Mouse (Mus musculus): ENCODE results near the gene Hist2h2be. TPM values are rescaled to one million over a fixed set of nuclear protein-coding genes. Genes with fewer than 3 reads are reported as not detected.
"Not testable (repeated sequence)": the region's sequence is repeated elsewhere in the genome, so short reads cannot be mapped to it uniquely, and the experiment has no call there.

Hist2h2be gene
- 11.9 and 14.6 TPM in 2 replicates for total RNA-seq (2017)

DNA sequence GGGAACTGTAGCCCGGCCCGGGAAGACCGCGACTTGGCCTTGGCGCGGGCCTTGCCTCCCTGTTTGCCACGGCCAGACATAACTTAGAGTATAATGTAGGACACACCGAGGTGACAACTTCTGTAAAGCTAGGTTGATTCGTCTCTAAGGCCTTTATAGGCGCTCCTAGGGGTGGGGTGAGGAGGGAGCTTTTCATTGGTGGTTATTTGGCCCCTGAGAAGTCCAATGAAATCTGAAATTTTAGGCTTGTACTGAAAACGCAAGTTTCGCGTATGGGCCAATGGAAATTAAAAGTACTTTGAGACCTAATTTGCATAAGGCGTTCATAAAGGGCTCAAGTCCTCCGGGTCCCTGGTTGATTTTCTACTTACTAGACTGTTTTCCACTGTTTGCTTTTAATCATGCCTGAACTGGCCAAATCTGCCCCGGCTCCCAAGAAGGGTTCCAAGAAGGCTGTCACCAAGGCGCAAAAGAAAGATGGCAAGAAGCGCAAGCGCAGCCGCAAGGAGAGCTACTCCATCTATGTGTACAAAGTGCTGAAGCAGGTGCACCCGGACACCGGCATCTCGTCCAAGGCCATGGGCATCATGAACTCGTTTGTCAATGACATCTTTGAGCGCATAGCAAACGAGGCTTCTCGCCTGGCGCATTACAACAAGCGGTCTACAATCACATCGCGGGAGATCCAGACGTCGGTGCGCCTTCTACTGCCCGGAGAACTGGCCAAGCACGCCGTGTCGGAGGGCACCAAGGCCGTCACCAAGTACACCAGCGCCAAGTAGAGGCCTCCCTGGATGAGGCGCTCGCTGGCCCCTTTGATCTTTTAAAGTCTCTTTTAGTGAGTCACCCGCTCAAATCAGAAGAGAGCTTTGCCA lies at the start of gene Hist2h2be, which contains the start of gene Hist2h2ac:
TSS of gene Hist2h2be (plus strand) at position 355 of the 875 bp plus-strand sequence.
TSS of gene Hist2h2ac (minus strand) at position 116 of the 875 bp plus-strand sequence.
- ATAC-seq (replicated peaks in 1 of 2; ENCODE audit: insufficient read depth in 1 of 2, low FRiP score in 2 of 2, low TSS enrichment in 1 of 2, low read depth in 1 of 2, poor library complexity in 2 of 2, severe bottlenecking in 2 of 2): peak; percentile 78 to 88

DNA sequence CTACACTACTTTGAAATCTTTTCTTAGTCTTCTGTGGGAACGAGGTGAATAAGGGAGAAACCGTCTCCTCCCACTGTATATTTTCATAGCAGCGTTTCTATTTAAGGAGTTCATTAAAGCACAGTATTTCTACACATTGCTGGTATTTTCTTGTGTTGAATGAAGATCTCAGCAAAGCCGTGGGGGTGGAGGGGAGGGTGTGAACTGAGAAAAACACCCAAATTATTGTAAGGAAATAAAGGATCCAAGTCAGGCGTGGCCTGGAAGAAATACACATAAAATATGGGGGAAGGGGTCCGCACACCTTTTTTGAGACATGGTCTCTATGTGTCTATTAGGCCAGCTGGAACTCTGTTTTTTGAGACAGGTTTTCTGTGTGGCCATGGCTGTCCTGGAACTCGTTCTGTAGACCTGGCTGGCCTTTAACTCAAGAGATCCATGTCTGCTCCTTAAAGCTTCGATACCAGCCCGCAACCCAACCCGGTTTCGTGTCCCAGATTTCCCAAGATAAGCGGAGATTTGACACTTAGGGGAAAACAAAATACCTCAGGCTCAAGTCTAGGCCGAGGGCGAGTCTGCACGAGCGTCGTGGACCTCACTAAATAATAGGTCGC lies 49.2 kb upstream of the Hist2h2be start:
- ATAC-seq (replicated peaks in 1 of 2; ENCODE audit: insufficient read depth in 1 of 2, low FRiP score in 2 of 2, low TSS enrichment in 1 of 2, low read depth in 1 of 2, poor library complexity in 2 of 2, severe bottlenecking in 2 of 2): no peak

DNA sequence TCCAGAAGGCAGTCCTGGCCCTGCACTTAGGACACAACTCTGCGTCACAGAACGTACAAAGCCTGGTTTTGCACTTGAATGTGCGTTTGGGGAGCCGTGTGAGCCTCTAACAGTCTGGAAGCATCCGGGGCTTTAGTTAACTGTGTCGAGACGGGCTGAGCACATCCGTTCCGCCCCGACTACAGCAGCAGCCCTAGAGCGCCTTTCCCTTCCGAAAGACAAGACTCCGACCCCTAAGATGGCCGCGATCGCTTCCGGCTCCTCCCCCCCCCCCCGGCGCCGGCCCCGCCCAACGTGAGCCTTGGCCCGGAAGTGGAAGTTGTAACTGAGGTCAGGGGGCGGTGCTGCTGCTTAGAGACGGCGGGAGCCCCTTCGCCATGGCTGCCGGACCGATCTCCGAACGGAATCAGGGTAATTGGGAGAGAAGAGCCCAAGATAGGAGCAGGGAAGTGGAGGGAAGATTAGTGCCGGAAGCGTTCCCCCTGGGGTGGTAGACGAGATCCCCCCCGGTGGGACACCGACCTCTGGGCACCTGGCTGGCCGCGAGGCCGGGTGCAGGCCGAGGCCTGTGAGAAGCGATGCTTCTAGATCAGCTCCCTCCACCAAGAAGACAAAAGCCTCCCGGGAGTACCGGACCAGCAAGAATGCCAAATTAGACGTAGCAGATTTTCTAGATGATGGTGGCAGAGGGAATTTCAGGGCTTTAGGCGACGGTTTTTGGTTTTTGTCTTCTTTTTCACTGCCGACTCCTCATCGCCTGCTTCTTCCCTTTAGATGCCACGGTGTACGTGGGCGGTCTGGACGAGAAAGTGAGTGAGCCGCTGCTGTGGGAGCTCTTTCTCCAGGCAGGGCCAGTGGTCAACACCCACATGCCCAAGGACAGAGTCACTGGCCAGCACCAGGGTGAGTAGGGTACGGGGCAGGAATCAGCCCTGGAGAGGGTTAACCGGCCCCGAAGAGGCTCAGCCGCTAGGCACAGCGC lies 48.4 kb upstream of the Hist2h2be start, which contains the start of gene Sf3b4:
TSS of gene Sf3b4 (plus strand) at position 136 of the 982 bp plus-strand sequence.
- ATAC-seq (replicated peaks in 1 of 2; ENCODE audit: insufficient read depth in 1 of 2, low FRiP score in 2 of 2, low TSS enrichment in 1 of 2, low read depth in 1 of 2, poor library complexity in 2 of 2, severe bottlenecking in 2 of 2): peak; percentile 81 to 95

DNA sequence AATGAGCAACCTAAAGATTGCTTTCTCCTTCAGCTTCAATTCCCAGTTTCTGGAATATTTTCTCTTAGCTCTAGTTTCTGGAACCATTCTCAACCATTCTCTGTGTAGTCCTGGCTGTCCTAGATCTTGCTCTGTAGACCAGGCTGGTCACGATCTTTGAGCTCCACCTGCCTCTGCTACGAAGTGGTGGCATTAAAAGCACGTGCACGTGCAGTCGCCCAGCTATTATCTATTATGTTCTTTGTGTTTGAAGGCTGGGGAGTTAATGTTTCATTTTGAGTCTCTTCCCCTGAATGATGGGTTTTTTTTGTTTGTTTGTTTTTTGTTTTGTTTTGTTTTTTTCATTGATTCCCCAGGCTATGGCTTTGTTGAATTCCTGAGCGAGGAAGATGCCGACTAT lies 47.7 kb upstream of the Hist2h2be start:
- ATAC-seq (replicated peaks in 1 of 2; ENCODE audit: insufficient read depth in 1 of 2, low FRiP score in 2 of 2, low TSS enrichment in 1 of 2, low read depth in 1 of 2, poor library complexity in 2 of 2, severe bottlenecking in 2 of 2): no peak

DNA sequence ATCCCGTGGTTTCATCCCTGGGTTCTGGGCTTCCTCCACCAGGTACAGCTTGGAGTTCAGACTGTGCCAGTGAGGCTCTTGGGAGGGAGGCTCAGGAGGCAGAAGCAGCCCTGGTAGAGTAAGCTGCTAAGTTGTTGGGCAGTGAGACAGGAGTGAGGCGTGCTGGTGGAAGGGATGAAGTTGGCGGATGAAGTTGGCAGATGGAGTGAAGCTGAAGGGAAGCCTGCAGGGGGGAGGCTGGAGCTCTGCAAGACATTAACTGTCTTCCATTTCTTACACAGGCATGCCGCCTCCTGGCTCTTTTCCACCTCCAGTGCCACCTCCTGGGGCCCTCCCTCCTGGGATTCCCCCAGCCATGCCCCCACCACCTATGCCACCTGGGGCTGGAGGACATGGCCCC lies 46.9 kb upstream of the Hist2h2be start:
- ATAC-seq (replicated peaks in 1 of 2; ENCODE audit: insufficient read depth in 1 of 2, low FRiP score in 2 of 2, low TSS enrichment in 1 of 2, low read depth in 1 of 2, poor library complexity in 2 of 2, severe bottlenecking in 2 of 2): not testable (repeated sequence)

DNA sequence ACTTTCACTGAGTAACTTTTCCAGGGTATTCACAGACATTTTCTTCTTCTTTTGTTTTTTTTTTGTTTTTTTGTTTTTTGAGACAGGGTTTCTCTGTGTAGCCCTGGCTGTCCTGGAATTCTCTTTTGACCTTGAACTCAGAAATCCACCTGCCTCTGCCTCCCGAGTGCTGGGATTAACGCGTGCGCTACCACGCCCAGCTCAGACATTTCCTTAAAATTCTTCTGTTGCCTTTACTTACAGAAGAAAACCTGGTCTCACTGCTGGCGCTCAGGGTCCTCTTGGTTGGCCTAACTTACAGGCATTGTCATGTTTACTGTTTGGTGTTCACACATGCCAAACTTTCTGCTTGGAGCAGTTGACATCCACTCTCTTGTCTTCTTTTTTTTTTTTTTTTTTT lies 45.7 kb upstream of the Hist2h2be start:
- no peak for ATAC-seq (replicated peaks in 1 of 2; ENCODE audit: insufficient read depth in 1 of 2, low FRiP score in 2 of 2, low TSS enrichment in 1 of 2, low read depth in 1 of 2, poor library complexity in 2 of 2, severe bottlenecking in 2 of 2)

DNA sequence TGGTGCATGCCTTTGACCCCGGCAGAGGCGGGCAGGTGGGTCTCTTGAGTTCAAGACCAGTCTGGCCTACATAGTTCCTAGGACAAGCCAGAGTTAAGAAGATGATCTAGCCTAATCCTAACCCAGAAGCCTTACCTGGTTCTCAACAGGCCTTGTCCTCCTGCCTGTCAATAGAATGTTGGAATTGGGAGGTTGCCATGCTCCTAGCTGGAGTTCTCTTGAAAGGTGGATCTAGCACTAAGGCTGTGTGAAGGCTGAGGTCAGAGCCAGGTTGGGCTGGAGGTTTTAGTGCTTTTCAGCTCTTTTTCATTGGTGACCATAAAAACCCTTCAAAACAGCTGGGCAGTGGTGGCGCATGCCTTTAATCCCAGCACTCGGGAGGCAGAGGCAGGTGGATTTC lies 42.5 kb upstream of the Hist2h2be start:
- ATAC-seq (replicated peaks in 1 of 2; ENCODE audit: insufficient read depth in 1 of 2, low FRiP score in 2 of 2, low TSS enrichment in 1 of 2, low read depth in 1 of 2, poor library complexity in 2 of 2, severe bottlenecking in 2 of 2): no peak

DNA sequence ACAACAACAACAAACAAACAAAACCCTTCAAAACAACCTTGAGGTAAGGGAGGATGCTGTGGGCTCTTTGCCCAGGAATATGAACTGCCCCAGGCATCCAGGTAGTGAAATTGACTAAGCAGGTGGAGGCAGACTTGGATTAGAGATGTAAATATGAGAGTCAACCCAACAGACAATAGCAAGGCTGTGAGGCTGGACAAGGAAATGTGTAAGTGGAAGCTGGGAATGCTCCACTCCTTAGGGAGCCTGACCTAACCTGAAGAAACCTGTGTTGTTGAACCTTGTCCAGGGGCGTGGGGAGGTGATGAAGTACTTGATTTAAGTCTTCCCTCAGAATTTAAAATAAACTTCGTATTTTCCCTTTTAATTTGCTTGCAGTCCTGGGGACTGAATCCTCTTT lies 42.0 kb upstream of the Hist2h2be start:
- no peak for ATAC-seq (replicated peaks in 1 of 2; ENCODE audit: insufficient read depth in 1 of 2, low FRiP score in 2 of 2, low TSS enrichment in 1 of 2, low read depth in 1 of 2, poor library complexity in 2 of 2, severe bottlenecking in 2 of 2)

DNA sequence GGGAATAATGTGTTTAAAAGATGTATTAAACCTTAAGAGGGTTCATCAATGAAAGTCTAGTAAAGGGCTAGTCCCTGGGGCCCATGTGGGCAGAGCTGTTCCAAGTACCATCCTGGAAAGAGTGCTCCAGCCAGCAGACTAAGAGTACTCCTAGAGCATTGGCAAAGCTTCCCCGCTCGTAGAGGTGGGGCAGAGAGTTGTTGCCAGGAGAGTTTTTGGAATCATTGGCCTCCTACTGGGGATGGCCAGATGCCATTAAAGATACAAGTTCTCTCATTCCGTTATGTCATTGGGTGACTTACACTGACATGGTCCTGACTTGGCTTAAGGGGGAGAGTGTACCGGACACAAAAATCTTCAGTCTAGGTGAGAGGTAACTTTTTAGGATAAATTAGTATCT lies 41.4 kb upstream of the Hist2h2be start:
- no peak for ATAC-seq (replicated peaks in 1 of 2; ENCODE audit: insufficient read depth in 1 of 2, low FRiP score in 2 of 2, low TSS enrichment in 1 of 2, low read depth in 1 of 2, poor library complexity in 2 of 2, severe bottlenecking in 2 of 2)

DNA sequence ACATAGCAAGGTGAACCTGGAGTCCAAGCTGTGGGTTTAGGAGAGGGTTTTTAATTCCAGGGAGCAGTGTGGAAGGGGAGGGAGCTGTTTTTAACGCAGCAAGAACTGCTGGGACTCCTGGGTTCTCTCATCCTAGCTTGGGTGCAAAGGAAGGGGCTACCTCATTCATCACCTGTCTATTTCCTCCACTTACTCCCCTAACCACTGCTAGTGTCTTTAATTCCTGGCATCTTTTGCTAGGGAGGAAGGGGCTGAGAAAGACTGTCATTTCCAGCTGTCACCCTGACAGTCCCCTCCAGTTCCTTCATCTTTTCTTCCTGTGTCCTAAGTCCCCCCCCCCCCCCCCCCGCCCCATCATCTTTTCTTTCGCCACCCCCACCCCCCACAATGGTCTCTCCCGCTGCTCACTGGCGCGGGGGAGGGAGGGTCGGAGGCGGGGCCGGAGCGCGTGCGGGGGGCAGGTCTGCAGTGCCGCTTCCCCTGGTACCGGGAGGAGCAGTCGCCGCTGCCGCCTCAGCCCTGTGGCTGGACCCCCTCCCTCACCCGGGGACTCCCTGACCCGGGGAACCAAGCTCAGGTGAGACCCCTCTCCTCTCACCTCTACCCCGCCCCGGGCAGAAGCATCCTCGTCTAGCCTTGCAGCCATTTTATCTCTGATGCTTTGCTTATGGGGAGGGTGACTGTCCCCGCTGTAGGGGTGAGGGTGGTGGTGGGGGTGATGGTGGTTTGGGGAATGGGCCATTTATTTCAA lies 40.0 kb upstream of the Hist2h2be start, which contains the start of gene Sv2a:
TSS of gene Sv2a (plus strand) at position 425 of the 751 bp plus-strand sequence.
- ATAC-seq (replicated peaks in 1 of 2; ENCODE audit: insufficient read depth in 1 of 2, low FRiP score in 2 of 2, low TSS enrichment in 1 of 2, low read depth in 1 of 2, poor library complexity in 2 of 2, severe bottlenecking in 2 of 2): peak in 1 of 2 experiments; percentile 22; a peak in 1 of 4 replicates

DNA sequence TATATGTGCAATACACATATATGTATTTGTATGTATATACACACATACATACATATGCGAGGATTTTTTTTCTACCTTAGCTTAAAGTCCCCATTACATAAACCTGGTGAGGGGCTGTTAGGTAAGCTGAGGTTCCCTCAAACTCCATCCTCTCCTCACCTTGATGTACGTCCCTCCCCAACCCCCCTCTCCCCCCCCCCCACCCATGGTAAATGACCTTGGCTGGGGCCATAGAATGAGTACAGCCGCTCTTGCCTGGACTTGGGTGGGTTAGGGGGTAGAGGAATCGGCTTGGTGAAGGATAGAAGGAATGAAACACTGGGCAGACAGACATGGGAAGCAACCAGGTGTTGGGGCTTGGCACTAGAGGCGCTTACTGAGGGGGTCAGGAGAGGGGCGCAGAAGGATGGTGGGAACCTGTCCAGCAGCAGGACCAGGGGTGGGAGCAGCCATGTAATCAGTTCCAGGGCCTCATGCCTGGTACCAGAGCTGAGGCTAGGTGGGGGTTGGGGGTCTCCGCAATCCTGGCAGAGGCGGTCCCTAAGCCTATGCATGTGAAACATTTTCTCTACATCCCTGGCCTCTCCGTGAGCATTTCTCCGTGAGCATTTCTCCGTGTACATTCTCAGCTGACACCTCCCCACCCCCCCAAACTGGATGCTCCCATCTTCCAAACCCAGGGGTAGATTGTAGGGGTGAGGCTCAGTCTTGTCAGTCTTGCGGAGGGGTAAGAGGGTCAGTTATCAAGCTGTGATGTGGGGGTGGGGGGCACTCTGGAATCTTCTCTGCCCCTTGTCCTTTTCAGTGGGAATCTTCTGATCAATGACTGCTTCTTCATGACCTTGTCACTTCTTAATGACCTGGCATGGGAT lies 39.2 kb upstream of the Hist2h2be start:
- no peak for ATAC-seq (replicated peaks in 1 of 2; ENCODE audit: insufficient read depth in 1 of 2, low FRiP score in 2 of 2, low TSS enrichment in 1 of 2, low read depth in 1 of 2, poor library complexity in 2 of 2, severe bottlenecking in 2 of 2)

DNA sequence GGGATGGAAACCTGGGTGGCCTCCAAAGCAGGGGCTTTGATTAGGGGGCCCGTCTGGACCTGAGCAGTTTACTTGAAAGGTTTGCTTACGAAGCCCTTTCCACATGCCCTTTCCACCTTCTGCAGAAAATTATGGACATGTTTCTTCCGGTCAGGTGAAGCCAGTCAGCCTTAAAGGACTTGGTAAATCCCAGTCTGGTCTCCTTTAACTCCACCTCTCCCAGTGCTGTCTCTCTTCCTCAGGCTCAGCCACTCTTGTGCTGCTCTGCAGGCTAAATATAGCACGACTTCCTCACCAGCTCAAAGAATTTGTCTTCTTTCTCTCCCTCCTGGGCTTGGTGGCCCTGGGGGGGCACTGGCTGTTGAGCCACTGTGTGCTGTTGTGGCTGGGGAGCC lies 38.5 kb upstream of the Hist2h2be start:
- ATAC-seq (replicated peaks in 1 of 2; ENCODE audit: insufficient read depth in 1 of 2, low FRiP score in 2 of 2, low TSS enrichment in 1 of 2, low read depth in 1 of 2, poor library complexity in 2 of 2, severe bottlenecking in 2 of 2): no peak

DNA sequence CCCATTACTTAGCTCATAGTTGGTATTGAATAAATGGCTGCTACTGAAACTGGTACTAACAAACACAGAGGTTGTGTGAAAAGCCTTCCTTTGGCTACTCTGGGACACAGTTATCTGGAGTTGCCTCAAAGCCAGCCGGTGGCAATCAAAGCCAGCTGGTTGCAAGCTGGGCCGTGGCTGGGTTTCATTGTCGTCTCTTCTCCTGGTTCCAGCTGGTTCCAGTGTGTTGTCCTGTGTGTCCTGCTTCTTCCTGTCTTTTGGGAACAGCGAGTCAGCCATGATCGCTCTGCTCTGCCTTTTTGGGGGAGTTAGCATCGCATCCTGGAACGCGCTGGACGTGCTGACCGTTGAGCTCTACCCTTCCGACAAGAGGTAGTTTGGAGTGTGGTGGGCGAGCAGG lies 27.9 kb upstream of the Hist2h2be start:
- no peak for ATAC-seq (replicated peaks in 1 of 2; ENCODE audit: insufficient read depth in 1 of 2, low FRiP score in 2 of 2, low TSS enrichment in 1 of 2, low read depth in 1 of 2, poor library complexity in 2 of 2, severe bottlenecking in 2 of 2)

DNA sequence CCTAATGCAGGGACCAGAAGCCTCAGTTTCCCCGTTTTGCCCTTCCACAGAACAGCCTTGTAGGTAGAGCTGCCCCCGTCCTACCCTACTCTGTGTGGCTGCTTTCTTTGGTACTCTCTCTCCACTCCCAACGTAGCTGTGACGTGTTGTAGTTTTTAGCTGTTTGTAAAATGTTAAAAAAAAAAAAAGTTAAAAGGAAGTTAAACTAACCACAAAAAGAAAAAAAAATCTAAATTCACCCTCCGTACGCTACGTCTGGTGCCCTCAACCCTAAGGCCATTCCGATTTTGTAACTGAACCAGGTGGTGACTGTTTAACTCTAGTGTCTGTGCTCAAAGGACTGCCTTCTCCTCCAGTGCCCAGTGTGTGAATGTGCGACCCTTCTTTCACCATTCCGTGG lies 26.0 kb upstream of the Hist2h2be start:
- ATAC-seq (replicated peaks in 1 of 2; ENCODE audit: insufficient read depth in 1 of 2, low FRiP score in 2 of 2, low TSS enrichment in 1 of 2, low read depth in 1 of 2, poor library complexity in 2 of 2, severe bottlenecking in 2 of 2): peak; percentile 25 to 28; a peak in 1 of 4 replicates

DNA sequence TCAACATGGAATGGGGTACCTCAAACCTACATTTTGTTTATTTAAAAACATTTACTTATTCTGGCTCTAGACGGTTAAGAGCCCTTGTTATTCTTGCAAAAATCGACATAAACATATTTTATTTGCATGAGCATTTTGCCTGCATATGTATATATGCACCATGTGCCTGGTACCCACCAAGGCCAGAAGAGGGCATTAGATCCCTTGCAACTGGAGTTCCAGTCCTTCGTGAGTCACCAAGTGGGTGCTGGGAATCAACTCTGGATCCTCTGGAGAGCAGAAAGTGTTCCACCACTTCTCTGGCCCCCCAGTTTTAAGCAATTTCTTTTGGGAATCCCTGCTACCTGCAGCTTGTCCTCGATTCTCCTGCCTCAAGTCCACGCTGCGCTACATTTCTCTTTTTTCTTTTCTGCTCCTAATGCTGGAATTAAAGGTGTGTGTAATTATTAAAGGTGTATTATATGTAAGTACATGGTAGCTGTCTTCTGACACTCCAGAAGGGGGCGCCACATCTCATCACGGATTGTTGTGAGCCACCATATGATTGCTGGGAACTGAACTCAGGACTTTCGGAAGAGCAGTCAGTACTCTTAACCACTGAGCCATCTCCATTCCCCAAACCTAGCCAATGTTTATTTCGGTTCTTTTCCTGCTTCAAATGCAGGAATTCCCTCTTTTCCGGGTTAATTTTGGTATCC lies 25.2 kb upstream of the Hist2h2be start:
- no peak for ATAC-seq (replicated peaks in 1 of 2; ENCODE audit: insufficient read depth in 1 of 2, low FRiP score in 2 of 2, low TSS enrichment in 1 of 2, low read depth in 1 of 2, poor library complexity in 2 of 2, severe bottlenecking in 2 of 2)

All from hematopoietic stem cell, adult 5-6 weeks (primary cell).